Mouse (Mus musculus): Measurements from ENCODE around the gene Cbln3. TPM values are rescaled to one million over a fixed set of nuclear protein-coding genes. Genes with fewer than 3 reads are reported as not detected.

Gene Cbln3
- polyA plus RNA-seq, 1 experiment from 2014 or later = 0.52 TPM

DNA sequence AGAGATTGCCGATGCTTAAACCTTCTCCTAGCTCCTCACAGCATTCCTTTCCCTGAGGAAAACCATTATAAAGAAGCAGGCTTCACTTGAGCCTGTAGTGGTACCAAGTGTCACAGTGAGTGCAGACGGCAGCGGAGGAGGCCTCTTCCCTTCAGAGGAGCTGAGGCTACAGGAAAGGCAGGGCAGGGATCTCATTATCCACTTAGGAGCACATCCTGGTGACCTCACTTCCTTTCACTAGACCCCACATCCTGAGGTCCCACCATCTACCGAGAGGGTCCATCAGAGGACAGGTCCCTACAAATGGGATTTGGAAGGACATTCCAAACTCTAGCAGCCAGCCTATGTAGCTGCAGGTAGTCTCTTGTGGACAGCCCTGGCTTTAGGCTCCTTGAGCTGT is 26.6 kb downstream of the Cbln3 start:
- Histone ChIP-seq H3K9me3 (no peaks in the 10 kb centered on the region), H3K27me3 (no peaks in the 10 kb centered on the region), H3K36me3 (no peaks in the 10 kb centered on the region), H3K4me2 (peak overlapping the region; percentile 80), H3K9ac (no peak overlapping the region), H3K4me1 (replicated peaks) (peaks cover 71% of the 10 kb centered on the region), H3K4me3 (no peak overlapping the region), H3K27ac (replicated peaks) (no peak overlapping the region)
- 68% methylated on average over 4 of the region's 4 CpGs for WGBS
- ATAC-seq (ENCODE audit: low FRiP score, low read depth) = no peak

- Histone ChIP-seq H3K27ac (replicated peaks) (peak overlapping the region; percentile 90), H3K9me3 (no peaks in the 10 kb centered on the region), H3K9ac (peak overlapping the region; percentile 73), H3K36me3 (no peaks in the 10 kb centered on the region), H3K4me2 (peak overlapping the region; percentile 80), H3K4me3 (peak overlapping the region; percentile 82), H3K4me1 (replicated peaks) (peaks cover 59% of the 10 kb centered on the region), H3K27me3 (no peaks in the 10 kb centered on the region)
- WGBS = 0% methylated on average over 4 of the region's 4 CpGs
- peak; percentile 17; the same call in 1 of the 2 replicates for ATAC-seq (ENCODE audit: low FRiP score, low read depth)
Observed at GRCm38 (mm10) chr14:55855101-55855561, 29.1 kb downstream of the Cbln3 start.

DNA sequence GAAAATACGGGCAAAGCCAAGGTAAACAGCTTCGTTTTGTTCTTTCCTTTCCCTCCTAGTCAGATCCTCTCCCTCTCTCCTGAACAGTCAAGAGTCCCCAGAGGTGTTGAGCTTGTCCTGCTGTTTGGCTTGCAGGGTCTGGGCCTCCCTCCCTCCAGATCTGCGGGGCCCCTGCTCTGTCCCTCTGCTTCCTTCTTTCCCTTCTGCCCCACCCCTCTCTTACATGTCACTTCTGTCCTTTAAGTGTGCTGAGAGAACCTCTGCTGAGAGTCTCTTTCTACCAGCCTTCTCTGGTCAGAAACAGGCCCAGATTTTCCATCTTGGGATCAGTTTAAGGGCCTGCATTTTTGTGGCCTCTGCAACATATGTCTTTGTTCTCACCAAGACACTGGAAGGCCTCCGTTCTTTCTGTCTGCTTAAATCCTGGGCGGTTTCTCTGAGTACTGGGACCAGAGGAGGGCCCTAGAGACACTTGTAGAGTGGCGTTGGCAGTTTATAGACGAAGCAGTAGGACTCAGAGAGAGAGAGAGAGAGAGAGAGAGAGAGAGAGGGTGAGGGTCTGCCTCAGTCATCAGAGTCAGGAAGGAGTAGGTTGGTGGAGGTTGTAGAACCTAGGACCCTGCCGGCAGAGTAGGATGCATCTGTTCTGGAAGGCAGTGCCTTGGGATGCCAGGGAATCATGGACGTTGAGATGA is 29.6 kb downstream of the Cbln3 start:
- Histone ChIP-seq H3K4me2 (peak overlapping the region; percentile 80), H3K4me1 (replicated peaks) (peaks cover 59% of the 10 kb centered on the region), H3K27me3 (no peaks in the 10 kb centered on the region), H3K36me3 (no peaks in the 10 kb centered on the region), H3K9me3 (no peaks in the 10 kb centered on the region), H3K9ac (peak overlapping the region; percentile 73), H3K27ac (replicated peaks) (peak overlapping the region; percentile 90), H3K4me3 (peak overlapping the region; percentile 82)
- WGBS = under 1% methylated on average over 9 of the region's 9 CpGs
- peak; percentile 30; the same call in 1 of the 2 replicates for ATAC-seq (ENCODE audit: low FRiP score, low read depth)

- Histone ChIP-seq H3K27me3 (no peaks in the 10 kb centered on the region), H3K36me3 (no peaks in the 10 kb centered on the region), H3K4me3 (peak within 1 kb of the TSS; percentile 82), H3K4me1 (replicated peaks) (peaks cover 53% of the 10 kb centered on the region), H3K9me3 (no peaks in the 10 kb centered on the region), H3K27ac (replicated peaks) (peak within 1 kb of the TSS; percentile 90), H3K9ac (peak within 1 kb of the TSS; percentile 73), H3K4me2 (peak within 1 kb of the TSS; percentile 80)
- under 1% methylated on average over 28 of the region's 33 CpGs for WGBS
- peak; percentile 81 for ATAC-seq (ENCODE audit: low FRiP score, low read depth)
Observed at GRCm38 (mm10) chr14:55853621-55854285, 30.4 kb downstream of the Cbln3 start, which contains the start of gene Nynrin. Gene Nynrin, plus strand, starts transcription at chr14:55854010.

DNA sequence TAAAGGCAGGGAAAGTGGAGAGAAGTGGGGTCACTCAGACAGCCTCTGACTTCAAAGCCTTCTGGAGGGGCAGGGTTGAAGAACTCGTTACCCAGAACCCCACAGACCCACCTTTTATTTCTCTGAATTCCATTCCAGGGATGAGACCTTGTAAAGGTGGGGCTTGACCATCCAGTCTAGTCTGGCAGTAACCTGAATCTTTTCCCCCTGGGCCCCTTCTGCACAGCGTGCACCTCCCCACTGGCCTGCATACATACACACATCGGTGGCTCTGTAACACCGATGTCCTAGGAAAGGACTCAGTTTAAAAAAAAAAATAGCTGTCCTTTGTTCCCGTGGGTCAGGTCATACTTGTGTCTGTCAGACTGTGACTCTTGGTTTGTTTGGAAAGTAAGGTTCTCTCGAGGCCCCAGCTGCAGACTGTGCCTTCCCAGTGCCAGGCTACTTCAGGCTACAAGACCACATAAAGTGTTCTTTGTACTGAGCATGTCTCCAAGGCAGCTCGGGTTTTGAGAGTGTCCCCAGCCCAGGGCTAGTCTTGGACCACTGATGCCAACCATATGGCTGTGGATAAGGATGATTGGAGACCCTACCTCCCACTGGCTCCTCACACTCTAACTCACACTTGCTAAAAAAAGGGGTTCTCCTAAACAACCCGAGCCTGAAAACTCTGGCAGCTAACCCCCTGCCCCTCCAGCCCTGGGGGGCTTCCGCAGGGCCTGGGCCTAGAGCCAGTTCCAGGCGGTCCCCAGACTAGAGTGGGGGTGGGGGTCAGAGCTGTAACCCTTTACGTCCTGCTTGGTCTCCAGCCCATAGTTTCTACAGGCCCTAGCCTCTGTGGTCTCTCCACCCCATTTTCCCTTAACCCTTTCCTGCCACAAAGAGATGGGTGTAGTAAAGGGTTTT is 31.3 kb downstream of the Cbln3 start:
- H3K9ac ChIP-seq = peak overlapping the region; percentile 73; the same call in 1 of the 2 replicates
- H3K4me3 ChIP-seq = peak overlapping the region; percentile 82
- peaks cover 47% of the 10 kb centered on the region for H3K4me1 ChIP-seq (replicated peaks)
- H3K9me3 ChIP-seq = no peaks in the 10 kb centered on the region
- H3K4me2 ChIP-seq = peak overlapping the region; percentile 80
- H3K27me3 ChIP-seq = no peaks in the 10 kb centered on the region
- H3K36me3 ChIP-seq = no peaks in the 10 kb centered on the region
- WGBS = 6% methylated on average over 11 of the region's 11 CpGs
- ATAC-seq (ENCODE audit: low FRiP score, low read depth) = peak; percentile 78
- peak overlapping the region; percentile 90 for H3K27ac ChIP-seq (replicated peaks)

- WGBS = 70% methylated on average over 6 of the region's 6 CpGs
- H3K4me3 ChIP-seq = no peak overlapping the region
- no peak for ATAC-seq (ENCODE audit: low FRiP score, low read depth)
- H3K36me3 ChIP-seq = no peaks in the 10 kb centered on the region
- H3K27ac ChIP-seq (replicated peaks) = no peak overlapping the region
- no peaks in the 10 kb centered on the region for H3K9me3 ChIP-seq
- peaks cover 27% of the 10 kb centered on the region for H3K4me1 ChIP-seq (replicated peaks)
- H3K4me2 ChIP-seq = no peak overlapping the region
- H3K9ac ChIP-seq = no peak overlapping the region
- H3K27me3 ChIP-seq = no peaks in the 10 kb centered on the region
Observed at GRCm38 (mm10) chr14:55850885-55851284, 33.3 kb downstream of the Cbln3 start.

GRCm38 (mm10) chr14:55845506-55846294 is 38.5 kb downstream of the Cbln3 start:
- H3K27me3 ChIP-seq = no peaks in the 10 kb centered on the region
- no peaks in the 10 kb centered on the region for H3K9me3 ChIP-seq
- no peaks in the 10 kb centered on the region for H3K4me1 ChIP-seq (replicated peaks)
- H3K36me3 ChIP-seq = no peaks in the 10 kb centered on the region
- WGBS = 75% methylated on average over 9 of the region's 9 CpGs
- no peak overlapping the region for H3K4me2 ChIP-seq
- no peak overlapping the region for H3K4me3 ChIP-seq
- no peak overlapping the region for H3K27ac ChIP-seq (replicated peaks)
- ATAC-seq (ENCODE audit: low FRiP score, low read depth) = no peak
- H3K9ac ChIP-seq = no peak overlapping the region

GRCm38 (mm10) chr14:55842794-55843193 is 41.4 kb downstream of the Cbln3 start:
- H3K27ac ChIP-seq (replicated peaks) = no peak overlapping the region
- no peak overlapping the region for H3K9ac ChIP-seq

GRCm38 (mm10) chr14:55840853-55841366 is 43.3 kb downstream of the Cbln3 start:
- 46% methylated on average over 4 of the region's 4 CpGs for WGBS

More at GRCm38 (mm10) chr14:55842794-55843193, 41.4 kb downstream of the Cbln3 start:
- H3K36me3 ChIP-seq = no peaks in the 10 kb centered on the region
- no peaks in the 10 kb centered on the region for H3K27me3 ChIP-seq
- 86% methylated on average over 4 of the region's 4 CpGs for WGBS
- H3K4me2 ChIP-seq = no peak overlapping the region
- H3K4me1 ChIP-seq (replicated peaks) = no peaks in the 10 kb centered on the region
- no peak overlapping the region for H3K4me3 ChIP-seq
- ATAC-seq (ENCODE audit: low FRiP score, low read depth) = no peak
- no peaks in the 10 kb centered on the region for H3K9me3 ChIP-seq

DNA sequence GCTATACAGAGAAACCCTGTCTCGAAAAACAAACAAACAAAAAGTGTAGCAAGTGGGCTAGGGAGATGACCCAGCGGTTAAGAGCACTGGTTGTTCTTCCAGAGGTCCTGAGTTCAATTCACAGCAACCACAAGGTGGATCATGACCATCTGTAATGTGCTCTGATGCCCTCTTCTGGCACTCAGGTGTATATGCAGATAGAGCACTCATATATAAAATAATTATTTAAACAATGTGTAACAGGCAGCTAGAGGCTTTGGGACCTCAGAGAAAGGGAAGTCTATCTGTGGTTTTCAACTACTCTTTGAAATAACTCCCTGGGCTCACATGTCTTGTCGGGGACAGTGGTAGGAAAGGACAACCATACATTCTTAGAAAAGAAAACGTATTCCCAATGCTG is 45.5 kb downstream of the Cbln3 start:
- no peak overlapping the region for H3K4me3 ChIP-seq
- H3K27me3 ChIP-seq = no peaks in the 10 kb centered on the region
- H3K27ac ChIP-seq (replicated peaks) = no peak overlapping the region
- no peak overlapping the region for H3K9ac ChIP-seq
- 88% methylated on average over 4 of the region's 4 CpGs for WGBS
- no peaks in the 10 kb centered on the region for H3K9me3 ChIP-seq
- H3K36me3 ChIP-seq = no peaks in the 10 kb centered on the region
- no peaks in the 10 kb centered on the region for H3K4me1 ChIP-seq (replicated peaks)
- no peak overlapping the region for H3K4me2 ChIP-seq
- ATAC-seq (ENCODE audit: low FRiP score, low read depth) = no peak

More at GRCm38 (mm10) chr14:55840853-55841366, 43.3 kb downstream of the Cbln3 start:
- Histone ChIP-seq H3K4me2 (no peak overlapping the region), H3K27ac (replicated peaks) (no peak overlapping the region), H3K4me1 (replicated peaks) (no peaks in the 10 kb centered on the region), H3K4me3 (no peak overlapping the region), H3K36me3 (no peaks in the 10 kb centered on the region), H3K27me3 (no peaks in the 10 kb centered on the region), H3K9ac (no peak overlapping the region), H3K9me3 (no peaks in the 10 kb centered on the region)
- ATAC-seq (ENCODE audit: low FRiP score, low read depth) = no peak

- no peak overlapping the region for H3K4me2 ChIP-seq
- no peak overlapping the region for H3K27ac ChIP-seq (replicated peaks)
- WGBS = 84% methylated on average over 5 of the region's 5 CpGs
- no peaks in the 10 kb centered on the region for H3K27me3 ChIP-seq
- no peak overlapping the region for H3K9ac ChIP-seq
- no peaks in the 10 kb centered on the region for H3K9me3 ChIP-seq
- H3K36me3 ChIP-seq = no peaks in the 10 kb centered on the region
- no peak for ATAC-seq (ENCODE audit: low FRiP score, low read depth)
- H3K4me1 ChIP-seq (replicated peaks) = no peaks in the 10 kb centered on the region
- H3K4me3 ChIP-seq = no peak overlapping the region
Observed at GRCm38 (mm10) chr14:55838312-55838711, 45.9 kb downstream of the Cbln3 start.
